Mouse (Mus musculus): Measurements from ENCODE around the gene Trim40.
A peak's percentile ranks its signal among the peaks of the same experiment; 100 is the strongest.

- TF ChIP-seq CTCF (IDR thresholded peaks at IDR 0.05) (peak; percentile 73), POLR2A (IDR thresholded peaks at IDR 0.05; ENCODE audit: insufficient read depth, low read depth, low read length) (no peak)
Observed at GRCm38 (mm10) chr17:36892362-36892761, 2.4 kb upstream of the Trim40 start.

Measured in heart, adult 2 months (tissue).